Mouse (Mus musculus): ENCODE results near the gene Acadvl.

Gene Acadvl

GRCm38 (mm10) chr11:69960616-69961015 lies 54.6 kb downstream of the Acadvl start:
- in situ Hi-C loops (cut with MboI; ENCODE audit: unreplicated experiment in 2 of 2) = no loop called here

All from v-Abl transformed pro-B cells (cell line).